Mouse (Mus musculus): ENCODE measurements around the gene Alpl.

GRCm38 (mm10) chr4:137697156-137697885 is 98.9 kb downstream of the Alpl start:
- TF ChIP-seq GATA1 (IDR thresholded peaks at IDR 0.05; ENCODE audit: low read length) (no peak), TAL1 (IDR thresholded peaks at IDR 0.05; ENCODE audit: low read length) (no peak)

Measured in erythroblast, embryonic 14.5 days (primary cell).